Mouse (Mus musculus) G1E (cell line): ENCODE data around the gene Scube2. TPM values are rescaled to one million over a fixed set of nuclear protein-coding genes. Genes with fewer than 3 reads are reported as not detected.
A peak's percentile ranks its signal among the peaks of the same experiment; 100 is the strongest.

Source experiments
- ATAC-seq: 2 replicates; pipeline ENCODE4 v1.8.0; 2016; ENCODE audit warnings: mild to moderate bottlenecking; ENCODE audit not compliant: insufficient number of reproducible peaks, poor library complexity, low FRiP score, severe bottlenecking; ENCODE audit errors: extremely low read depth
- DNase-seq: peaks from one replicate; pipeline ENCODE4 v3.0.0; 2012; ENCODE audit warnings: low spot score
- H3K27me3 ChIP-seq: 2 replicates; pipeline ENCODE4 v1.6.1; 2012; ENCODE audit warnings: mild to moderate bottlenecking, low read length, inconsistent platforms; ENCODE audit not compliant: insufficient read depth
- H3K36me3 ChIP-seq: replicated peaks from 2 replicates; pipeline ENCODE3; 2012; ENCODE audit warnings: mild to moderate bottlenecking, inconsistent platforms
- H3K4me1 ChIP-seq: 2 replicates; pipeline ENCODE4 v1.6.1; 2012; ENCODE audit warnings: low read depth, low read length, inconsistent platforms, mixed read lengths; ENCODE audit not compliant: insufficient read depth
- H3K4me3 ChIP-seq: 2 replicates; pipeline ENCODE4 v1.5.1; 2012; ENCODE audit warnings: low read depth, mild to moderate bottlenecking, inconsistent platforms, low read length, moderate library complexity, mixed read lengths
- H3K9me3 ChIP-seq: replicated peaks from 2 replicates; pipeline ENCODE4 v1.6.1; 2012; ENCODE audit warnings: inconsistent platforms
- CTCF ChIP-seq: IDR thresholded peaks from 2 replicates; pipeline ENCODE4 v1.5.1; 2012; ENCODE audit warnings: low read depth, low read length, inconsistent platforms, mixed read lengths
- GATA1 ChIP-seq: IDR thresholded peaks from 2 replicates; pipeline ENCODE4 v1.6.1; 2012; ENCODE audit warnings: borderline replicate concordance, low read length, inconsistent platforms, mixed read lengths
- GATA2 ChIP-seq: IDR thresholded peaks from 2 replicates; pipeline ENCODE4 v1.6.1; 2012; ENCODE audit warnings: low read depth, low read length, inconsistent platforms, borderline replicate concordance
- POLR2AphosphoS5 ChIP-seq: IDR thresholded peaks from 2 replicates; pipeline ENCODE4 v1.6.1; 2012; ENCODE audit warnings: low read depth, low read length, inconsistent platforms; ENCODE audit not compliant: insufficient replicate concordance
- TAL1 ChIP-seq: conservative IDR thresholded peaks from 2 replicates; pipeline ENCODE4 v1.6.1; 2012; ENCODE audit warnings: low read depth, low read length, inconsistent platforms, mixed read lengths
- polyA plus RNA-seq: library from polyadenylated mRNA; stranded (reverse); fragments of >175 nt; gene quantifications from 2 replicates; pipeline ENCODE4 v1.2.3, GENCODE M21; 2012
- total RNA-seq, 2 experiments: library from RNA; stranded (forward) in 1 of 2; stranded (reverse) in 1 of 2; fragments of 200-1000 nt in 1 of 2; fragments of >200 nt in 1 of 2; fragmentation: Nextera tagmentation in 1 of 2; gene quantifications; 2 replicates each; pipeline ENCODE4 v1.2.3; 2014 to 2017

Scube2 gene
- total and polyA plus RNA-seq, 3 experiments = 0.20 to 11.1 (median 3.1) TPM

- H3K36me3 ChIP-seq = no peaks in the 10 kb centered on the region
- H3K4me1 ChIP-seq = peaks cover 34% of the 10 kb centered on the region
- H3K27me3 ChIP-seq = peaks cover 1% of the 10 kb centered on the region; the same call in 1 of the 2 replicates
- no peak overlapping the region for H3K4me3 ChIP-seq
- ATAC-seq (peak; percentile 28; the same call in 1 of the 2 replicates), DNase-seq (no peak)
- TF ChIP-seq TAL1 (no peak), GATA1 (no peak), GATA2 (no peak), POLR2AphosphoS5 (no peak), CTCF (no peak)
- H3K9me3 ChIP-seq = no peaks in the 10 kb centered on the region
These were observed 77.6 kb downstream of the Scube2 start for GRCm38 (mm10) chr7:109787860-109788259.

DNA sequence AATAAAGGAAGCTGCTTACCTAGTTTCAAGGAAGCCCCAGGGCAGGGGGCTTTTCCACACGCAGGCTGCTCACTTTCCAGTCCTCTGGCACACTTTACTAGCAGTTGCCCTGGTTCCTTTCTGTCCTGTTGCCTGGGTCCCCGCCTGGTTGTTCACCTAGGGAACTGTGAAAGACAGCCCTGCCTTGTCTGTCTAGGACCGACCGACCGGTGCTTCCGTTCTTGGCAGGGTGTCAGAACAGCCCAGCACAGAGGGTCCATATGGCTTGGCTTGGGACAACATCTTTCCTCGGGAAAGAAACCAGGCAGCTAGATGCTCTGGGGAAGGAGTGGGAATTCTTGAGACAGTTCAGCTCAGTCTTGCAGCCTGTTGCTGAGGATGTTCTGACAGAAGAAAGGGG lies 82.2 kb downstream of the Scube2 start:
- peaks cover 16% of the 10 kb centered on the region for H3K27me3 ChIP-seq
- no peak overlapping the region for H3K4me3 ChIP-seq
- TF ChIP-seq TAL1 = no peak

GRCm38 (mm10) chr7:109781470-109782203 lies 83.8 kb downstream of the Scube2 start, which contains the start of gene Nrip3:
Gene Nrip3 (minus strand): TSS chr7:109782025.
- peaks cover 16% of the 10 kb centered on the region for H3K27me3 ChIP-seq

More for the DNA sequence above, 82.2 kb downstream of the Scube2 start:
- ATAC-seq = no peak
- DNase-seq = no peak
- Histone ChIP-seq H3K36me3 (no peaks in the 10 kb centered on the region), H3K4me1 (peaks cover 22% of the 10 kb centered on the region), H3K9me3 (peaks cover 9% of the 10 kb centered on the region)

GRCm38 (mm10) chr7:109781087-109781469 lies 84.4 kb downstream of the Scube2 start:
- no peaks in the 10 kb centered on the region for H3K36me3 ChIP-seq
- DNase-seq (no peak), ATAC-seq (no peak)
- peak overlapping the region; percentile 65; the same call in 1 of the 2 replicates for H3K4me3 ChIP-seq
- H3K4me1 ChIP-seq = peaks cover 18% of the 10 kb centered on the region
- TF ChIP-seq GATA2 = no peak
- no peak for TF ChIP-seq POLR2AphosphoS5
- TF ChIP-seq GATA1 = no peak
- TF ChIP-seq CTCF = no peak
- TF ChIP-seq TAL1 = no peak
- peaks cover 16% of the 10 kb centered on the region for H3K27me3 ChIP-seq
- peaks cover 9% of the 10 kb centered on the region for H3K9me3 ChIP-seq

More at GRCm38 (mm10) chr7:109781470-109782203, 83.8 kb downstream of the Scube2 start, which contains the start of gene Nrip3:
- no peak for TF ChIP-seq TAL1
- no peak for TF ChIP-seq POLR2AphosphoS5
- no peak for TF ChIP-seq GATA1
- TF ChIP-seq CTCF = no peak
- TF ChIP-seq GATA2 = no peak
- DNase-seq (no peak), ATAC-seq (no peak)
- Histone ChIP-seq H3K4me1 (peaks cover 18% of the 10 kb centered on the region), H3K9me3 (peaks cover 9% of the 10 kb centered on the region), H3K4me3 (peak within 1 kb of the TSS; percentile 65; the same call in 1 of the 2 replicates), H3K36me3 (no peaks in the 10 kb centered on the region)

- no peaks in the 10 kb centered on the region for H3K9me3 ChIP-seq
- no peak for ATAC-seq
- no peaks in the 10 kb centered on the region for H3K27me3 ChIP-seq
- H3K4me1 ChIP-seq = peaks cover 36% of the 10 kb centered on the region
- TF ChIP-seq CTCF (no peak), TAL1 (no peak), GATA1 (no peak), GATA2 (no peak), POLR2AphosphoS5 (no peak)
- no peaks in the 10 kb centered on the region for H3K36me3 ChIP-seq
- no peak for DNase-seq
- no peak overlapping the region for H3K4me3 ChIP-seq
These were observed 93.2 kb downstream of the Scube2 start for GRCm38 (mm10) chr7:109772251-109772650.

DNA sequence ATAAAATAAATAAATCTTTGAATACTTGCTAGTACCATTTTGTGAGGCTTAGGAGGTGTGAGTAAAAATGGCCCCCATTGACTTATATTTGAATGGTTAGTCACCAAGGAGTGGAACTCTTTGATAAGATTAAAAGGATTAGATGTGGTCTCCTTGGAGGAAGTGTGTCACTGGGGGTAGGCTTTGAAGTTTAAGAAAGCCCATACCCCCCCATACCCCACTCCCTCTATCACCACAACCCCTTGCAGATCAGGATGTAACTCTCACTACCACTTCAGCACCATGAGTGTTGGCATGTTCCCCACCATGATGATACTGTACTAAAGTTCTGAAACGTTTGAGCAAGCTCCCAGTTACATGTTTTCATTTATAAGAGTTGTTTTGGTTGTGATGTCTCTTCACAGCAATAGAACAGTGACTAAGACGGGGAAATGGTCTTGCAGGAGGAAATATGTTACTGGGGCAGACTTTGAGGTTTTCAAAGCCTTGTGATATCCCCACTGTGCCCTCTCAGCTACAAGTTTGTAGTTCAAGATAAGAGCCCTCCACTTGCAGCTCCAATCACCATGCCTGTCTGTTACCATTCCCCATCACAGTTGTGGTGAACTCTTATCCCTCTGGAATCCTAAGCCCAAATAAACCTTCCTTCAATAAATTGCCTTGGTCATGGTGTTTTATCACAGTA lies 96.6 kb downstream of the Scube2 start:
- no peak overlapping the region; the same call in 1 of the 2 replicates for H3K4me3 ChIP-seq
- H3K4me1 ChIP-seq = peaks cover 51% of the 10 kb centered on the region
- DNase-seq (no peak), ATAC-seq (peak; percentile 54)
- no peaks in the 10 kb centered on the region for H3K27me3 ChIP-seq
- no peak for TF ChIP-seq CTCF
- TF ChIP-seq POLR2AphosphoS5 = no peak
- TF ChIP-seq GATA2 = no peak
- no peak for TF ChIP-seq GATA1
- TF ChIP-seq TAL1 = no peak
- no peaks in the 10 kb centered on the region for H3K36me3 ChIP-seq
- H3K9me3 ChIP-seq = no peaks in the 10 kb centered on the region
